Mouse (Mus musculus) E14TG2a.4 (cell line): Measurements from ENCODE around the gene Tvp23b.

ENCODE experiments used
- H3K27me3 ChIP-seq: 2 replicates; pipeline ENCODE4 v1.6.1; 2014; ENCODE audit warnings: low read length, control low read depth; ENCODE audit not compliant: insufficient read depth
- H3K36me3 ChIP-seq: 2 replicates; pipeline ENCODE4 v1.6.1; 2014; ENCODE audit warnings: low read length, control low read depth; ENCODE audit not compliant: insufficient read depth
- H3K4me1 ChIP-seq: replicated peaks from 2 replicates; pipeline ENCODE4 v1.6.1; 2014; ENCODE audit warnings: low read depth, low read length, control low read depth
- H3K4me3 ChIP-seq: replicated peaks from 2 replicates; pipeline ENCODE4 v1.5.1; 2014; ENCODE audit warnings: mild to moderate bottlenecking, low read length
- H3K9me3 ChIP-seq: 2 replicates; pipeline ENCODE4 v1.6.1; 2014; ENCODE audit warnings: low read length, control low read depth
- CTCF ChIP-seq: conservative IDR thresholded peaks from 2 replicates; pipeline ENCODE4 v1.5.1; 2014; ENCODE audit warnings: low read length
- NANOG ChIP-seq: IDR thresholded peaks from 2 replicates; pipeline ENCODE4 v1.6.1; 2014; ENCODE audit warnings: borderline replicate concordance, low read length, mixed read lengths
- POU5F1 ChIP-seq: IDR thresholded peaks from 2 replicates; pipeline ENCODE4 v1.6.1; 2014; ENCODE audit warnings: low read length, borderline replicate concordance

Tvp23b gene

DNA sequence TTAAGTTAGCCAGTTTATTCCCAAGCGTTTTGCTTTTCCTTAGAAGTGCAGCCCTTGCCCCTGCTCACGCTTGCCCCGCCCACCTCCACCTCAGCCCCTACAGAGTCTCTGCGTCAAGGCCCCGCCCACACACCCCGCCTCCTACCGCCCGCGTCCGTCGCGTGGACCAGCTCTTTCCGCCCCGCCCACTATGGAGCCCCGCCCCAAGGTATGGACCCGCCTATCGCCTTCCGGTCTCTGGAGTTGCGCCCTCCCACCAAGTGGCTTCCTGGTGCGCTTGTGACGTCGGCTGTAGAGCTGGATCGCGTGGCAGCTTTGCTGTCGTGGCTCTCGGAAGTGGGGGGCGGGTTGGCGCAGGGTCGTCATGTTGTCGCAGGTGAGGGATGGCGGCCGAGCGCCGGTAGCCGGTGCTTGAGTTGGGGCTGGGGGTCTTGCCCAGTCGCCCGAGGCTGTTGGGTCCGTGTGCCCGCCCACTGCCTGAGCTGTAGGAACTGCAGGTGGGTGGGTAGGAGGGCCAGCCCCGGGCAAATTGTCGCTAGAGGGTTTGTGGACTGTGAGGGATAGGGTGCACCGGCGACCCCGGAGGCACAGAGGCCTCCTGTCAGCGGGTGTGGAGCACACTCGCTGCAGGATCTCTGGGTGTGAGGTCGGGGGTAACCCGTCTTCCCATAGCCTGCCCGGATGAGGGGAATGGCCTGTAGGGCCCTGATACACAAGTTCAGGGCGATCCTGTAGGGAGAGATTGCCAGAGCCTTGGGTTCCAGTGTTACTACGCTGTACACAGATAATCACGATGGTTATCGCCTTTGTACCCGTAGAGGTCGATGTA, at the start of gene Tvp23b:
Gene Tvp23b, plus strand, starts transcription at position 236 of the 829 bp plus-strand sequence.
- Histone ChIP-seq H3K36me3 (peaks cover 21% of the 10 kb centered on the region), H3K4me3 (peak within 1 kb of the TSS; percentile 88), H3K4me1 (peaks cover 33% of the 10 kb centered on the region), H3K27me3 (no peaks in the 10 kb centered on the region), H3K9me3 (peaks cover 6% of the 10 kb centered on the region)
- no peak for TF ChIP-seq CTCF
- no peak for TF ChIP-seq NANOG
- TF ChIP-seq POU5F1 = no peak

DNA sequence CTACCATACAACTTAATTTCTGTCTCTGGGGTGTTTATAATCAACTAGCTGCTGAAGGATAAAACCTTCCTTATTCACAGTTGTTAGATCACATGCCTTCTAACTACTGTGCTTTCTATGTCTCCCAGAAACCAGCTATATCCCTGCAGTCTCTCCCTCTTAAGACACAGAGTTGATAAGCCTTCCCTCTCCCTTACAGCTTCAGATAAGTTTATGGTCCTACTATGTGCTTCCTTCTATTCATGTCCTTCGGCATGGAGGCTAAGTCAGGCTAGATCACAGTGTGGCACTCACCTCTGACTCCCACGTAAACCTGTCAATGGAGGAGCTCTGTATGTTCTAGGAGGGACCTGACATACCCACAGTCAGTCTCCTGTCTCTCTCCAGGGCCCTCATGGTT, 48.9 kb upstream of the Tvp23b start:
- no peak for TF ChIP-seq CTCF
- TF ChIP-seq NANOG = no peak
- TF ChIP-seq POU5F1 = no peak
- no peaks in the 10 kb centered on the region for H3K9me3 ChIP-seq

GRCm38 (mm10) chr11:62831906-62832305, 47.3 kb upstream of the Tvp23b start:
- Histone ChIP-seq H3K36me3 (no peaks in the 10 kb centered on the region), H3K27me3 (peaks cover 3% of the 10 kb centered on the region; the same call in 1 of the 2 replicates), H3K4me1 (peaks cover 16% of the 10 kb centered on the region; the same call in 1 of the 2 replicates), H3K9me3 (no peaks in the 10 kb centered on the region), H3K4me3 (no peak overlapping the region)
- TF ChIP-seq NANOG (no peak), CTCF (no peak), POU5F1 (no peak)

More for the DNA sequence above, 48.9 kb upstream of the Tvp23b start:
- Histone ChIP-seq H3K4me3 (no peak overlapping the region), H3K4me1 (peaks cover 22% of the 10 kb centered on the region), H3K36me3 (no peaks in the 10 kb centered on the region), H3K27me3 (peaks cover 6% of the 10 kb centered on the region)

GRCm38 (mm10) chr11:62844562-62844961, 34.7 kb upstream of the Tvp23b start:
- Histone ChIP-seq H3K27me3 (no peaks in the 10 kb centered on the region), H3K4me3 (peak overlapping the region; percentile 55; the same call in 1 of the 2 replicates), H3K9me3 (no peaks in the 10 kb centered on the region), H3K36me3 (no peaks in the 10 kb centered on the region), H3K4me1 (peaks cover 58% of the 10 kb centered on the region)
- TF ChIP-seq CTCF (no peak), POU5F1 (no peak), NANOG (no peak)

GRCm38 (mm10) chr11:62845730-62846129, 33.5 kb upstream of the Tvp23b start:
- Histone ChIP-seq H3K4me3 (peak overlapping the region; percentile 55), H3K9me3 (no peaks in the 10 kb centered on the region), H3K36me3 (no peaks in the 10 kb centered on the region), H3K27me3 (no peaks in the 10 kb centered on the region), H3K4me1 (peaks cover 51% of the 10 kb centered on the region)
- TF ChIP-seq POU5F1 (0 out of 2 replicates have a peak, but pooled peaks have one; percentile 27), NANOG (peak; percentile 87), CTCF (no peak)

- TF ChIP-seq CTCF = no peak
- TF ChIP-seq NANOG = no peak
- TF ChIP-seq POU5F1 = no peak
- Histone ChIP-seq H3K27me3 (no peaks in the 10 kb centered on the region), H3K4me3 (peak within 1 kb of the TSS; percentile 66), H3K4me1 (peaks cover 49% of the 10 kb centered on the region), H3K36me3 (no peaks in the 10 kb centered on the region), H3K9me3 (no peaks in the 10 kb centered on the region)
These were observed 32.1 kb upstream of the Tvp23b start, which contains the start of gene Fbxw10 for GRCm38 (mm10) chr11:62846961-62847654. Gene Fbxw10, plus strand, starts transcription at chr11:62847069.

DNA sequence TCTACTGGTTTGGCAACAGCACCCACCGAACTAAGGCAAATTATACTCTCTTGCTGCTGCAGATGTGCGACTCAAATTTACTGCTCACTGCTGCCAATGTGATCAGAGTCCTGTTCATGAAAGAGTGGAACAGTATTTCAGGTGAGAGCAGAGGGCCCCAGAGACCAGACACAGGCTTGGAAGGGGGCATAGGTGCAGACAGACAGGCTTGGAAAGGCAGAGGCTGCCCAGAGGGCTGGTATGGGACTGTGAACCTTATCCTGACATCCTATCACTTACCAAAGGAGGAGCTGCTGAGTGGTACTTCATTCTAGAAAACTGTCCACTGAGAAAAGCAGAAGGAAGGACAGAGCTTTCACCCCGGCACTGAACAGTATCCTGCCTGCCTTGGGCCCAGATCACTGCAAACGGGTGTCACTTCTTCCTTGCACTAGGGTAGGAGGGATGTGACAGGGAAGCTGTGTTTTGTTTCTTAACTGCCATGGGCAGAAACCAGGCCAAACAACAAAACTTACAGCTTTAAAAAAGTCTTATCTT, 31.5 kb upstream of the Tvp23b start:
- Histone ChIP-seq H3K4me3 (peak overlapping the region; percentile 66; the same call in 1 of the 2 replicates), H3K9me3 (no peaks in the 10 kb centered on the region), H3K27me3 (no peaks in the 10 kb centered on the region), H3K4me1 (peaks cover 49% of the 10 kb centered on the region), H3K36me3 (no peaks in the 10 kb centered on the region)
- TF ChIP-seq POU5F1 = no peak
- no peak for TF ChIP-seq NANOG
- no peak for TF ChIP-seq CTCF

DNA sequence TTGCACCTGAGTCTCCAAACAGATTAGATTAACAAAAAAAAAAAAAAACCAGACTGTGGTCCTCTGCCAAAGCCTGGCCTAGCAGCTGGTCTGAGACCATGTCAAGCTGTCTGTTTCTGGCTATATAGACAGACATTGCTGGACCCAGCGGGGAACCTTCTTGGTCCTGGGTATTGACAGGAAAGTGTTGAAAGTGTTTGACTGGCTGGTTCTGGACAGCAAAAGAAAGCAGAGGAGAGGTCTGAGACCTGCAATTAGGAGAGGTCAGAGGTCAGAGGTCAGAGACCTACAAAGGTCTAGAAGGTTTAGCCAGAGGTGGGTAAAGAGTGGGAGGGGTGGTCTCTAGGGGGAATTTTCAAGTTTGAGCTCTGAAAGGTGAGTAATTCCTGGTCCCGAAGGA, 31.0 kb upstream of the Tvp23b start:
- TF ChIP-seq NANOG = no peak
- no peak for TF ChIP-seq POU5F1
- no peak for TF ChIP-seq CTCF
- Histone ChIP-seq H3K4me1 (peaks cover 51% of the 10 kb centered on the region), H3K4me3 (no peak overlapping the region), H3K36me3 (no peaks in the 10 kb centered on the region), H3K27me3 (no peaks in the 10 kb centered on the region), H3K9me3 (no peaks in the 10 kb centered on the region)
